Mouse (Mus musculus) neutrophil, adult 59 days (primary cell): Measurements from ENCODE around the gene Psmd1. TPM values are rescaled to one million over a fixed set of nuclear protein-coding genes. Genes with fewer than 3 reads are reported as not detected.

Experiments used
- total RNA-seq, 2 experiments: library from RNA; stranded (reverse); gene quantifications; 1 replicate in 1 of 2; 2 replicates in 1 of 2; pipeline ENCODE4 v1.2.4; 2023

Gene Psmd1
- total RNA-seq: 10 to 100 TPM; 43.0 to 46.7 TPM

GRCm38 (mm10) chr1:86064271-86064991, at the start of gene Psmd1:
Gene Psmd1 (plus strand): TSS chr1:86064387.

GRCm38 (mm10) chr1:86016516-86016915, 47.7 kb upstream of the Psmd1 start, which contains the start of gene Spata3:
Gene Spata3 (plus strand): TSS chr1:86016816.

GRCm38 (mm10) chr1:86045848-86046805, 18.1 kb upstream of the Psmd1 start, which contains the start of gene 2810459M11Rik:
Gene 2810459M11Rik (plus strand): TSS chr1:86045863.

DNA sequence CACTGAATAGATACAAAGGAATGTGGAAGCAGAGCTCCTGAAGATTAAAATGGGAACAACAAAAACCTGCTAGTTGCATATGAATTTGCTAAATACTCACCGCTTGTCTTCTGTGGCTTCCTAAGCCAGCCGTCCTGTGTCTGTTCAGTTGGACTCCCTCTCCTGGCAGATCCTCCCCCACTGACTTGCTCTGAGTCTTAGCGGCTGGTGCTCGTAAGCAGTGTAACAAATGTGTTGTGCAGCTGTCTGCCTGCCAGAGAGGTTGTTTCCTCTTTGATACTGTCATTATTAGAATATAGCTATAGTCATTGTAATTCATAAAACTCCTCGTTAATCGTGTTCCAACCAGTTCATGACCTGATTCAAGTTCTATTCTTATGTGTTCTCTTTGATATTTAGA, 47.6 kb downstream of the Psmd1 start, which contains the start of gene Htr2b:
Htr2b (minus strand) TSS at position 192 of the 400 bp plus-strand sequence.

GRCm38 (mm10) chr1:86133337-86133736, 69.2 kb downstream of the Psmd1 start, which contains the start of gene Gm21972:
Gene Gm21972 (plus strand): TSS chr1:86133637.

DNA sequence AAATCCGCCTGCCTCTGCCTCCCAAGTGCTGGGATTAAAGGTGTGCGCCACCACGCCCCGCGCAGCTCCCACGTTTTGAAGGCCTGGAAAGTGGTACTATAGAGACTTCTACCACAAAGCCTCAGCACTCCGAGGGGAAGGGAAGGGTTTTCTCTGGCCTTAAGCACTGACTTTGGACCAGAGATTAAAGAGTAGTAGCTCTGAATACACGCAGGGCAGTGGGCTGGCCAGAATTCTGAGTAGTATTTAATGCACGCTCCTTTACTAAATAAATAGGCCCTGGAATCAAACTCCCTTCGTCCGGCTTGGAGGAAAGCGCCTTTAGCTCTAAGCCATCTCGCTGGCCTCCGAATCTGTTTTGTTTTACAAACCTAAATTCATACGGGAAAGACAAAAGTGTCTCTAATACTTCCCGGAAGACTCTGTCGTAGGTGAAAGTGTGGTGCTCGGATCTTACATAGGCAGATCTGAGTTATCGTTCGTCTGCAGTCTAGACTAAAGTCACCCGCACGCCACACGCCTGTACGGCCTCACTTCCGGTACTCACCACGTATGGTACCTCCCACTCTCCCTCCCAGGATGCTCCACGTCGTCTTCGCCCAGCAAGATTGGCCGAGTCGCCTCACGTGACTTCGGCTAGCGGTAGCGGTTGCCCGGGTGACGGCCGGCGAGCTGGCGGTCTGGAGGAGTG, 90.1 kb downstream of the Psmd1 start, which contains the start of gene Armc9:
Armc9 (plus strand) TSS at position 648 of the 691 bp plus-strand sequence.

Other genes starting within 250 kb of the Psmd1 start
- 10 to 100 TPM; 38.4 to 48.0 TPM for gene Itm2c, start 170.1 kb upstream of the Psmd1 start, total RNA-seq
- gene 4933407L21Rik, start 135.9 kb upstream of the Psmd1 start, total RNA-seq: not detected
- gene Gpr55, start 103.4 kb upstream of the Psmd1 start, total RNA-seq: under 1 TPM; 0.20 to 0.40 TPM
- not detected for gene Spata3, start 47.6 kb upstream of the Psmd1 start, total RNA-seq
- gene 2810459M11Rik, start 18.5 kb upstream of the Psmd1 start, total RNA-seq: not detected
- gene Htr2b, start 47.6 kb downstream of the Psmd1 start, total RNA-seq: not detected
- not detected for gene Gm21972, start 69.2 kb downstream of the Psmd1 start, total RNA-seq
- gene Armc9, start 90.4 kb downstream of the Psmd1 start, total RNA-seq: 1 to 10 TPM; 1.9 to 4.1 TPM
- under 1 TPM; 0.22 to 0.24 TPM for gene B3gnt7, start 238.4 kb downstream of the Psmd1 start, total RNA-seq